Mouse (Mus musculus): Measurements from ENCODE around the gene Paqr8.
"Not testable (repeated sequence)": the region's sequence is repeated elsewhere in the genome, so short reads cannot be mapped to it uniquely, and the experiment has no call there.

The Paqr8 gene

GRCm38 (mm10) chr1:20908541-20908940 is 18.1 kb downstream of the Paqr8 start:
- DNase-seq (ENCODE audit: low read depth in 2 of 2, low spot score in 2 of 2): no peak

GRCm38 (mm10) chr1:20912115-20912514 is 21.7 kb downstream of the Paqr8 start:
- DNase-seq (ENCODE audit: low read depth in 2 of 2, low spot score in 2 of 2): no peak

DNA sequence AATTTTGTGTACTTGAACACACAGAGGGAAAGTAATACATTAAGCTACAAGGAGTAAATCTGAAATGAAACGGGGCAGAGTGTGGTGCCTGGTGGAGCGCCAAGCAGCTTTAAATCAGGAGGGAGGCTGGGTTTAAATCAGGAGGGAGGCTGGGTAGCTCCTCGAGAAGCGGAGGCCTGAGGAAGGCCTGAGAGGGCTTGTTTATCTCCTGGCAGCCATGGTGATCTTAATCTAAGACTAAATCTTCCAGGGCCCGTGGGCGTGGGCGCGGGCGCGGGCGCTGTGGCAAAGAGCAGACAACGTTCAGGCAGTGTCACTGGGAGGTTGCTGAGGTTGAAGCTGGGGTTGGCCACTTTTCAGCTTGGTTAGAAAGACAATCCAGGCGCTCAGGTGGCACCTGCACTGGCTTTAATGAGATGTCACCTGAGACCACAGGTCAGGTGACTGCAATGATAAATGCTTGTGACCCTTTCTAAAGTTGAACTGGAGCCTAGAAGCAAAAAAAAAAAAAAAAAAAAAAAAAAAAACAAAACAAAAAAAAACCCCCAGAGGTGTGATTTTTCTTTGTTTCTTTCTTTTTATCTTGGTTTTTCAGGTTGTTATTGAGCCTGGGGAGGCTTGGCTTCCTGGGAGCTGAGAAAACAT is 22.2 kb downstream of the Paqr8 start:
- DNase-seq (ENCODE audit: low read depth in 2 of 2, low spot score in 2 of 2): peak; percentile 49 to 62

DNA sequence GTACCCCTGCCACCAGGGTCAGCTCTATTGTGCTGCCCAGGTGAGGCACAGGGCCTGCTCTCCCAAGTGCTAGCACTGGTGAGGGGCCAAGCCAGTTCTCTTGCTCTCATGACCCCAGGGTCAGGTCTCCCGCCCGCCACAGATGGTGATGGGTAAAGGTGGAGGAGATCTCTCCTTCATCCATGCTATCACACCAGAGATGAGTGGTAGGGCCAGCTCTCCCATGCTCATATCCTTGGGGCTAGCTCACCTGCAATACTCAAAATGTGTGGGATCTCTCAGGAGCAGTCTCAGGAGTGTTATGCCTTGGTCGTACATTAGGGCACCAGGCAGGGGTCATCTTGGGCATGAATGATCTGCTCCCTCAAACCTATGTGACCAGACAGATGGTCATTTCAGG is 24.4 kb downstream of the Paqr8 start:
- no peak for DNase-seq (ENCODE audit: low read depth in 2 of 2, low spot score in 2 of 2)

- no peak for DNase-seq (ENCODE audit: low read depth in 2 of 2, low spot score in 2 of 2)
These were observed 25.2 kb downstream of the Paqr8 start for GRCm38 (mm10) chr1:20915608-20916007.

- no peak for DNase-seq (ENCODE audit: low read depth in 2 of 2, low spot score in 2 of 2)
These were observed 27.2 kb downstream of the Paqr8 start for GRCm38 (mm10) chr1:20917496-20918050.

DNA sequence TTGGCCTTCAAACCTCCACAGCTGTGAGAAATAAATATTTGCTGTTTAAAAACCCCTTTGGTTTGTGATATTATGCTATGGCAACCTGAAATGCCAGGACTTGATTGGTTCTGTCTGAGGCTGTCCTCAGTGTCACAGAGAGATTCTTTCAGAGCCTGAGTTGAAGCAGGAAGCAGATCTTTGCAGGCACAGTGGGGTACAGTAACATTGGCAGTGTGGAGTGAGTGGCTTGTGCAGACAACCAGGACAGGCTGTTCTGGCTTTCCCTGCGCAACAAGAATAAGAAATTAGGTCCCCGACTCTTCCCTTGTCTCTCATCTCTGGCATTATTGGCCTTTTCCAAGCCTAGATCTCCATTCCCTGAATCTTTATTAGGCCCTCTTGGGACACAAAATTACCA is 29.3 kb downstream of the Paqr8 start:
- no peak for DNase-seq (ENCODE audit: low read depth in 2 of 2, low spot score in 2 of 2)

DNA sequence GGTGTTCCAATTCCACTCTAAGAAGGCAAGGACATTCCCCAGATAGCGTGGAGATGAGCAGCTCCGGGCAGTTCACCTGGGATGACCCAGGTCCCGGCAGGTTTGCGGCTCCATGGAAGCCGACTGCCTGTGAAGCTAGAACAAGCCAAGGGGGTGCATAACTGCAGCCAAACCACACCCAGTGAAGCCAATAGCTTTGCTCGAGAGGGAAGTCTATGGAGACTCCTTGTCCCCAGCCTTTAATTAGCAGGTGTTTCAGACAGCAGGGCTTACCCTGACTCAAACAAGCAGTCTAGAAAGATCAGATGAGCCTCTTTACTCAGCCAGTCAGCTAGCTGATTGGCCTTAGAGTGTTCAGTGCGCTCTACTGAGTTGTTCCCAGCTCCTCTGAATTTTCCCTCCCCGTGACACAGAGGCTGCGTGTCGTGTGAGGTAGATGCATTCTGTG is 30.7 kb downstream of the Paqr8 start:
- no peak for DNase-seq (ENCODE audit: low read depth in 2 of 2, low spot score in 2 of 2)

GRCm38 (mm10) chr1:20922612-20923399 is 32.4 kb downstream of the Paqr8 start:
- DNase-seq (ENCODE audit: low read depth in 2 of 2, low spot score in 2 of 2): no peak

DNA sequence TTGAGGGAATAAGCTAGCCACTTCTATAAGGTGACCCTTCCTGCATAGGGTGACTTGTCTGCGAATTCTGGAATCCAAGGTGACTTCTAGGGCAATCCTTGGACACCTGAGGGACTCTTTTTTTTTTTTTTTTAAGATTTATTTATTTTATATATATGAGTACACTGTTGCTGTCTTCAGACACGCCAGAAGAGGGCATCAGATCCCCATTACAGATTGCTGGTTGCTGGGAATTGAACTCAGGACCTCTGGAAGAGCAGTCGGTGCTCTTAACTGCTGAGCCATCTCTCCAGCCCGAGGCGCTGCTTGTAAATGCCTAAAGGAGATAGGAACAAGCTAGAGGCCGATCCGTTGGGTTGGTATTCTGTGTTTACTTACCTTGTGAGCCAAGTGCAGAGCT is 34.9 kb downstream of the Paqr8 start:
- not testable (repeated sequence) for DNase-seq (ENCODE audit: low read depth in 2 of 2, low spot score in 2 of 2)

GRCm38 (mm10) chr1:20925926-20926325 is 35.5 kb downstream of the Paqr8 start:
- no peak for DNase-seq (ENCODE audit: low read depth in 2 of 2, low spot score in 2 of 2)

GRCm38 (mm10) chr1:20926376-20926775 is 36.0 kb downstream of the Paqr8 start:
- DNase-seq (ENCODE audit: low read depth in 2 of 2, low spot score in 2 of 2): no peak

GRCm38 (mm10) chr1:20928487-20928886 is 38.1 kb downstream of the Paqr8 start:
- DNase-seq (ENCODE audit: low read depth in 2 of 2, low spot score in 2 of 2): no peak

DNA sequence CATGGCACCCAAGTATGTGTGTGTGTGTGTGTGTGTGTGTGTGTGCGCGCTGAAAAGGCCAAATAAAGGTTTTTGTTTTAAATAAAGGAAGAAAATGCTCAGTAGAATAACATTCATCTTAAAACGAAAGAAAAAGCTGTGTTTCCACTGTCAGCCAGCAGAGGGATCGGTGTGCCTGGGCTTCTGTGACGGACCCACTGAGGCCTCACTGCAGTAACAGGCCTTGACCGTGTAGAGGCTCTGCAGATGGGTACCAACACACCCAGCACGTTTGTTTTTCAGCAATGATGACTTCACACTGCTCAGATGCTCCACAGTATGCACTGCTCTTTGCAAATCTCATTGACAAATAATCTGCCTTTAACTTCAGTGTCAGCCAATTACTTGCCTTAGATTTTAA is 43.1 kb downstream of the Paqr8 start:
- peak; percentile 50 to 62 for DNase-seq (ENCODE audit: low read depth in 2 of 2, low spot score in 2 of 2)

DNA sequence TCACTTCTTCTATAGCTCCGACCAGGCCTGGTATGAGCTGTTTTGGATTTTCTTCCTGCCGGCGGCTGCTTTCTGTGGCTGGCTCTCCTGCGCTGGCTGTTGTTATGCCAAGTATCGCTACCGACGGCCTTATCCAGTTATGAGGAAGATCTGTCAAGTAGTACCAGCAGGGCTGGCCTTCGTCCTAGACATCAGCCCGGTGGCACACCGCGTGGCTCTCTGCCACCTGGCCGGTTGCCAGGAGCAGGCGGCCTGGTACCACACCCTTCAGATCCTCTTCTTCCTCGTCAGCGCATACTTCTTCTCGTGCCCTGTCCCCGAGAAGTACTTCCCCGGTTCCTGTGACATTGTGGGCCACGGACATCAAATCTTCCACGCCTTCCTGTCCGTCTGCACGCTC is 44.7 kb downstream of the Paqr8 start:
- DNase-seq (ENCODE audit: low read depth in 2 of 2, low spot score in 2 of 2): no peak

GRCm38 (mm10) chr1:20939046-20939445 is 48.6 kb downstream of the Paqr8 start:
- peak; percentile 33 to 65 for DNase-seq (ENCODE audit: low read depth in 2 of 2, low spot score in 2 of 2)

DNA sequence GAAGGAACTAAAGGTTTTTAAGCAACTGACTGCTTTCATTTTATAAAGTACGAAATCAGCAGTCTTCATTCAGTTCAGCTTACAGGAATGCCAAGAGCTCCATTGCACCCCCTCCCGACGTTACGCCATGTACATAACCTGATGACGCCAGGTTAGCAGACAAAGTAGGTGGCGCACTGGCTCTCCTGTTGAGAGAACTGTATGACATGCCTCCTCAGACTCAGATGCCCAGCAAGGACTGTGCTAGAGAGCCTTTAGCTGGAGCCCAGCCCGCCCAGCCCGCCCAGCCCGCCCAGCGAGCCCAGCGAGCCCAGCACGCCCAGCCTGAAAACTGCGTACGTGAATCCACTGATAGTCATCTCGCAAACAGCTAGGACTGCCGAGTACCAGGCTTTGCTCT is 49.7 kb downstream of the Paqr8 start:
- DNase-seq (ENCODE audit: low read depth in 2 of 2, low spot score in 2 of 2): peak; percentile 24 to 45

DNA sequence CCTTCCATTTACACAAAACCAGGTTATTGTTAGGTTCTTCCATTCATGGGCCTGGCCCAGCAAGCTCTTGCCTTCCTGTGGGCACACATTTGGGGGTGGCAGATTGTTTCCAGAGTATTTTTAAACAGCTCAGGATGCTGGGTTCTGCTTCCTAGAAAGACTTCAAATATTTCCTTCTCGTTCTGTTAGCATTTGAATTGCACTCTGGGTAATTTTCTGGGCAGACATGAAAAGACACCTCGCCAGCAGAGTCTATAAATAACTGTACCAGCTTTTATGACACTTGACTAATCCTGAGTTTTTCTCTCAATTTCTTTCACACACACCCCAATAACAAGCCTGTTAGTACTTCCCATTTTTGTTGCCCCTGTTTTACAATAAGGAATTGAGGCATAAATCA is 50.9 kb downstream of the Paqr8 start:
- no peak for DNase-seq (ENCODE audit: low read depth in 2 of 2, low spot score in 2 of 2)

DNA sequence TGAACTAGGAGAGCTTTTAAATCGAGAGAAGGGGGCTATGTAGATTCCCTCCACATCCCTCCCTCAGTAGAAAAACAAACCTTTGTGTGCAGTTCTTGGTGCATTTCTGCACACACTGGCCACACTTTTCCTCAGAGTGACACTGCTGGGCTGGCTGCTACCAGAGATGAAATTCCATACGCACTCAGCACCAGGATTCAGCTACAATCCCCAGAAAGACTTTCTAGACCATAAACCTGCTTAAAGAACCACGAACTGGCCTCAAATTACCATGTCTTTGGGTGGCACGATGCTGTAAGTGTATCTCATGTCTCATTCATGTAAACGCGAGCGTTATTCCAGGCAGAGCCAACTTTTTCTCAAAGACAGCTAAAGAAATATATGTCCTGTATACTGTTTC is 51.5 kb downstream of the Paqr8 start:
- DNase-seq (ENCODE audit: low read depth in 2 of 2, low spot score in 2 of 2): no peak

DNA sequence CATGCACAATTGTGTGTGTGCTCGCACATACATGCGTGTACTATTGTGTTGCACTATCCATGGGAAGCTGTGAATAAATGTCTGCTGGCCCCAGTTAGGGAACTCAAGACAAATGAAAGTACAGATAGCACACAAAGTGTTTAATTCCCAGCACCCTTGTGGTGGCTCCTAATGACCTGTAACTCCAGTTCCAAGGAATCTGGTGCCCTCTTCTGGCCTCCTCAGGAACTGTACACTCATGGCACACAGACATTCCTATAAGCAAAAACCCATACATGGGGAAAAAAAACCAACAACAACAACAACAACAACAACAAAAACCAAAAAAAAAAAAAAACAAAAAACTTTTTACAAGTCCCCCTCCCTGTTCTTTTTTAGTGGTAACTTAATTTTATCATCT is 52.6 kb downstream of the Paqr8 start:
- no peak for DNase-seq (ENCODE audit: low read depth in 2 of 2, low spot score in 2 of 2)

DNA sequence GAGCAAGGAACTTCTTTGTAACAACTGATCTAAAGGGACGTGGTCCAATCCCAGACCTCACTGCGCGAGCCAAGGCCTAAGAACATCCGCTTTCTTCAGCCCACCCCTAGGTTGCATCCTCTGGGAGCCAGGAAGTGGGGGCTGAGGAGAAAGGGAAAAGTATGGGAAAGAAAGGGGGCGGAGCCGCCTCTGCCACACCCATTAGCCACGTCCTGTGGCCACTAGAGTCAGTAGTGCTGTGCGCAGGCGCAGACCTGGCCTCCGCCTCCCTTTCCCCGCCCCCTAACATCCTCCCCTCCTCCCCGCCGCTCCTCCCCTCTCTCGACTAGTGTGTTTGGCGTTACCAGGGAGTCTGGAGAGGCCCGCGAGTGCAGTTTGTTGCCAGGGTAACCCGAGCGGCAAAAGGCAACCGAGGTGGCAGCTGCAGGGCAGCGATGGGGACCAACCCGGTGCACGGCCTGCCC is 60.9 kb downstream of the Paqr8 start, which contains the start of gene Efhc1:
Efhc1 (plus strand) TSS at position 327 of the 464 bp plus-strand sequence.
- DNase-seq (ENCODE audit: low read depth in 2 of 2, low spot score in 2 of 2): peak; percentile 46 to 64

GRCm38 (mm10) chr1:20951799-20952198 is 61.4 kb downstream of the Paqr8 start:
- no peak for DNase-seq (ENCODE audit: low read depth in 2 of 2, low spot score in 2 of 2)

Data from CD8-positive naive resting alpha-beta T cell, adult 2 months (primary cell).